Mouse (Mus musculus) hindbrain, embryonic 14.5 days (tissue): ENCODE measurements around the gene Orc6. TPM values are rescaled to one million over a fixed set of nuclear protein-coding genes. Genes with fewer than 3 reads are reported as not detected.

ENCODE experiments used
- ATAC-seq: fragments of 200-750 bp; cut with Nextera tagmentation; 2 replicates; pipeline ENCODE4 v1.8.0; 2017; ENCODE audit warnings: moderate number of reproducible peaks, mild to moderate bottlenecking, moderate TSS enrichment, moderate library complexity; ENCODE audit not compliant: low FRiP score
- DNase-seq: peaks from one replicate; pipeline ENCODE4 v3.0.0-alpha.2; 2015; ENCODE audit warnings: low spot score
- H3K27ac ChIP-seq: fragments of 300-500 bp; sonication (generic); 2 replicates; pipeline ENCODE4 v1.5.1; 2014; ENCODE audit warnings: mild to moderate bottlenecking, moderate library complexity
- H3K27me3 ChIP-seq: fragments of 300-500 bp; sonication (generic); 2 replicates; pipeline ENCODE4 v1.6.1; 2014; ENCODE audit warnings: mild to moderate bottlenecking, low read length, mixed read lengths; ENCODE audit not compliant: control insufficient read depth, insufficient read depth
- H3K36me3 ChIP-seq: fragments of 300-500 bp; sonication (generic); replicated peaks from 2 replicates; pipeline ENCODE4 v1.6.1; 2014; ENCODE audit not compliant: control insufficient read depth, insufficient read depth
- H3K4me1 ChIP-seq: fragments of 300-500 bp; sonication (generic); replicated peaks from 2 replicates; pipeline ENCODE4 v1.6.1; 2014; ENCODE audit warnings: antibody characterized with exemption, low read length, mixed read lengths; ENCODE audit not compliant: control insufficient read depth, insufficient read depth
- H3K4me2 ChIP-seq: fragments of 300-500 bp; sonication (generic); replicated peaks from 2 replicates; pipeline ENCODE4 v1.6.1; 2014; ENCODE audit warnings: mild to moderate bottlenecking, moderate library complexity
- H3K4me3 ChIP-seq: fragments of 300-500 bp; sonication (generic); replicated peaks from 2 replicates; pipeline ENCODE4 v1.5.1; 2014; ENCODE audit warnings: mild to moderate bottlenecking, low read length
- H3K9ac ChIP-seq: fragments of 300-500 bp; sonication (generic); 2 replicates; pipeline ENCODE4 v1.6.1; 2014
- H3K9me3 ChIP-seq: fragments of 300-500 bp; sonication (generic); 2 replicates; pipeline ENCODE4 v1.6.1; 2016; ENCODE audit warnings: low read length; ENCODE audit not compliant: control insufficient read depth
- WGBS: fragments of 180-500 bp; shearing (Covaris S2); extraction: QIAGEN DNeasy Blood & Tissue Kit; methylation state at CpG from one replicate; pipeline ENCODE4 v1.1.7; 2014; 5-methylcytosine and 5-hydroxymethylcytosine counted together
- polyA plus RNA-seq: library from polyadenylated mRNA; unstranded; fragments of >200 nt; fragmentation: Nextera tagmentation; extraction: Ambion mirVana; gene quantifications from 2 replicates; pipeline ENCODE4 v1.2.1, GENCODE M21; 2014

Gene Orc6
- polyA plus RNA-seq, 1 experiment from 2014 or later: 74.2 TPM

- H3K27me3 ChIP-seq: no peaks in the 10 kb centered on the region
- no peak overlapping the region for H3K4me2 ChIP-seq
- H3K36me3 ChIP-seq: no peaks in the 10 kb centered on the region
- no peak for ATAC-seq
- H3K4me1 ChIP-seq: no peaks in the 10 kb centered on the region
- H3K27ac ChIP-seq: no peak overlapping the region
- DNase-seq: no peak
- H3K4me3 ChIP-seq: no peak overlapping the region
- no peaks in the 10 kb centered on the region for H3K9me3 ChIP-seq
- no peak overlapping the region for H3K9ac ChIP-seq
- 82% methylated on average over 4 of the region's 4 CpGs for WGBS
Measured at GRCm38 (mm10) chr8:85353287-85353686, 53.9 kb downstream of the Orc6 start.

Other genes with a start within 250 kb of the Orc6 start
- gene Fbxw9, start 239.6 kb upstream of the Orc6 start, polyA plus RNA-seq: 63.0 and 68.9 TPM in 2 replicates
- 1.4 TPM in 1 of 2 replicates, not detected in the other for gene Gm5741, start 231.7 kb upstream of the Orc6 start, polyA plus RNA-seq
- 105 and 113 TPM in 2 replicates for gene Dhps, start 227.9 kb upstream of the Orc6 start, polyA plus RNA-seq
- gene Wdr83os, start 218.9 kb upstream of the Orc6 start, polyA plus RNA-seq: 119 and 136 TPM in 2 replicates
- gene Wdr83, start 218.3 kb upstream of the Orc6 start, polyA plus RNA-seq: 41.2 and 43.9 TPM in 2 replicates
- gene Man2b1, start 216.4 kb upstream of the Orc6 start, polyA plus RNA-seq: 17.3 and 20.1 TPM in 2 replicates
- 3.6 TPM in 2 replicates for gene Zfp791, start 176.5 kb upstream of the Orc6 start, polyA plus RNA-seq
- gene Cks1brt, start 147.7 kb upstream of the Orc6 start, polyA plus RNA-seq: not detected in 2 replicates
- gene Olfr371, start 73.6 kb upstream of the Orc6 start, polyA plus RNA-seq: not detected in 2 replicates
- 179 and 200 TPM in 2 replicates for gene Vps35, start 170 bp downstream of the Orc6 start, polyA plus RNA-seq
- 0.25 and 0.27 TPM in 2 replicates for gene Mylk3, start 86.7 kb downstream of the Orc6 start, polyA plus RNA-seq
- gene 4921524J17Rik, start 133.2 kb downstream of the Orc6 start, polyA plus RNA-seq: 35.7 and 46.9 TPM in 2 replicates
- gene Gpt2, start 192.9 kb downstream of the Orc6 start, polyA plus RNA-seq: 56.7 and 67.1 TPM in 2 replicates